Mouse (Mus musculus): ENCODE data around the gene Lima1. TPM values are rescaled to one million over a fixed set of nuclear protein-coding genes. Genes with fewer than 3 reads are reported as not detected.

Gene Lima1
- polyA plus RNA-seq, 1 experiment, result 42.8 TPM

- WGBS, result 1% methylated on average over 41 of the region's 41 CpGs
These were observed 102.9 kb downstream of the Lima1 start for GRCm38 (mm10) chr15:99772277-99772880.

GRCm38 (mm10) chr15:99771601-99772276, 103.5 kb downstream of the Lima1 start:
- under 1% methylated on average over 55 of the region's 59 CpGs for WGBS
- peak; percentile 16 for DNase-seq (ENCODE audit: low read depth, low spot score)

More at GRCm38 (mm10) chr15:99772277-99772880, 102.9 kb downstream of the Lima1 start:
- peak; percentile 62 for DNase-seq (ENCODE audit: low read depth, low spot score)

- 5% methylated on average over 5 of the region's 5 CpGs for WGBS
- DNase-seq (ENCODE audit: low read depth, low spot score), result peak; percentile 19
These were observed 104.2 kb downstream of the Lima1 start for GRCm38 (mm10) chr15:99771004-99771500.

- WGBS, result 53% methylated on average over 1 of the region's 1 CpGs
- peak; percentile 33 for DNase-seq (ENCODE audit: low read depth, low spot score)
These were observed 106.5 kb downstream of the Lima1 start for GRCm38 (mm10) chr15:99768761-99769160.

- no peak for DNase-seq (ENCODE audit: low read depth, low spot score)
- WGBS, result 86% methylated on average over 4 of the region's 4 CpGs
These were observed 107.8 kb downstream of the Lima1 start for GRCm38 (mm10) chr15:99767467-99767866.

- WGBS, result 75% methylated on average over 3 of the region's 3 CpGs
- DNase-seq (ENCODE audit: low read depth, low spot score), result no peak
These were observed 121.1 kb downstream of the Lima1 start for GRCm38 (mm10) chr15:99754204-99754603.

GRCm38 (mm10) chr15:99740229-99740628, 135.0 kb downstream of the Lima1 start:
- WGBS, result 90% methylated on average over 4 of the region's 4 CpGs
- DNase-seq (ENCODE audit: low read depth, low spot score), result no peak

- no peak for DNase-seq (ENCODE audit: low read depth, low spot score)
- 89% methylated on average over 11 of the region's 11 CpGs for WGBS
These were observed 138.6 kb downstream of the Lima1 start for GRCm38 (mm10) chr15:99736675-99737074.

- WGBS, result 85% methylated on average over 2 of the region's 2 CpGs
- DNase-seq (ENCODE audit: low read depth, low spot score), result no peak
These were observed 139.6 kb downstream of the Lima1 start for GRCm38 (mm10) chr15:99735631-99736030.

GRCm38 (mm10) chr15:99733186-99733585, 142.1 kb downstream of the Lima1 start:
- 92% methylated on average over 5 of the region's 5 CpGs for WGBS
- no peak for DNase-seq (ENCODE audit: low read depth, low spot score)

- DNase-seq (ENCODE audit: low read depth, low spot score), result no peak
- WGBS, result 96% methylated on average over 3 of the region's 3 CpGs
These were observed 143.6 kb downstream of the Lima1 start for GRCm38 (mm10) chr15:99731678-99732077.

GRCm38 (mm10) chr15:99731167-99731566, 144.1 kb downstream of the Lima1 start:
- WGBS, result 92% methylated on average over 2 of the region's 2 CpGs
- DNase-seq (ENCODE audit: low read depth, low spot score), result no peak

- no peak for DNase-seq (ENCODE audit: low read depth, low spot score)
- WGBS, result 53% methylated on average over 4 of the region's 4 CpGs
These were observed 146.0 kb downstream of the Lima1 start for GRCm38 (mm10) chr15:99729056-99729783.

Other genes starting within 250 kb of the Lima1 start
- gene Racgap1, start 223.8 kb downstream of the Lima1 start, polyA plus RNA-seq (2012; rRNA removed), result 35.9 and 36.0 TPM in 2 replicates
- 0.61 and 0.74 TPM in 2 replicates for gene Asic1, start 205.1 kb downstream of the Lima1 start, polyA plus RNA-seq (2012; rRNA removed)
- 22.3 and 23.9 TPM in 2 replicates for gene Smarcd1, start 173.3 kb downstream of the Lima1 start, polyA plus RNA-seq (2012; rRNA removed)
- not detected in 2 replicates for gene Gm17349, start 170.0 kb downstream of the Lima1 start, polyA plus RNA-seq (2012; rRNA removed)
- gene Gpd1, start 157.9 kb downstream of the Lima1 start, polyA plus RNA-seq (2012; rRNA removed), result 116 and 180 TPM in 2 replicates
- gene Cox14, start 149.8 kb downstream of the Lima1 start, polyA plus RNA-seq (2012; rRNA removed), result 246 and 278 TPM in 2 replicates
- gene Cers5, start 102.6 kb downstream of the Lima1 start, polyA plus RNA-seq (2012; rRNA removed), result 13.9 and 15.6 TPM in 2 replicates
- gene Fam186a, start 91.6 kb upstream of the Lima1 start, polyA plus RNA-seq (2012; rRNA removed), result 0.01 TPM in 1 of 2 replicates, not detected in the other
- gene Larp4, start 94.6 kb upstream of the Lima1 start, polyA plus RNA-seq (2012; rRNA removed), result 23.8 and 53.8 TPM in 2 replicates
- 5.8 and 9.4 TPM in 2 replicates for gene Dip2b, start 163.2 kb upstream of the Lima1 start, polyA plus RNA-seq (2012; rRNA removed)

All from large intestine, adult 2 months (tissue).